Mouse (Mus musculus) lung, adult 2 months (tissue): ENCODE measurements around the gene Tfpt.

Experiments used
- CTCF ChIP-seq: fragments of 200-500 bp; IDR thresholded peaks from 2 replicates; pipeline ENCODE4 v1.5.1; 2011; ENCODE audit warnings: mild to moderate bottlenecking, low read length, control low read depth; ENCODE audit not compliant: insufficient read depth
- POLR2A ChIP-seq: fragments of 200-500 bp; IDR thresholded peaks from 2 replicates; pipeline ENCODE4 v1.6.1; 2011; ENCODE audit warnings: low read depth, mild to moderate bottlenecking, control low read depth, low read length, borderline replicate concordance; ENCODE audit errors: extremely low read depth

DNA sequence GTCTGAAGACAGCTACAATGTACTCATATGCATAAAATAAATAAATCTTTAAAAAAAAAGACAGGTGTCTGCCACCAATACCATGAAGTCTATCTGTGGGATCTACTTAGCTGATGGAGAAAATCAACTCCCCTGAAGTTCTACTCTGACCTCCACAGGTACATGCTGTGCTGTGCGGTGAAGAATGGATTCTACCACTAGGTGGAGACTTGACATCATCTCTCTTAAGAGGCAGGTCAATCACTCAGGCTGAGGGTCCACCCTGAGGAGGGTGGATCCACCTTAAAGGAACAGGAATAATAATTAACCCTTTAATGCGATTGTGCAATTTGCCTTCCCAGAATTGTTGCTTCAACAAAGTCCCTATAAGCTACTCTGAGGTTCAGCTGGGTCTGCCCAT lies 22.9 kb downstream of the Tfpt start:
- 0 out of 2 replicates have a peak, but pooled peaks have one; percentile 11 for TF ChIP-seq CTCF
- TF ChIP-seq POLR2A: no peak
